Mouse (Mus musculus) central nervous system, embryonic 14 days (tissue): ENCODE measurements around the gene Pja2. TPM values are rescaled to one million over a fixed set of nuclear protein-coding genes. Genes with fewer than 3 reads are reported as not detected.

ENCODE experiments used
- polyA plus RNA-seq: library from polyadenylated mRNA; depleted of rRNA; stranded (reverse); fragments of >200 nt; gene quantifications from 2 replicates; pipeline ENCODE4 v1.2.3, GENCODE M21; 2012; rRNA removed

Pja2 gene
- polyA plus RNA-seq, result 76.7 and 80.2 TPM in 2 replicates

DNA sequence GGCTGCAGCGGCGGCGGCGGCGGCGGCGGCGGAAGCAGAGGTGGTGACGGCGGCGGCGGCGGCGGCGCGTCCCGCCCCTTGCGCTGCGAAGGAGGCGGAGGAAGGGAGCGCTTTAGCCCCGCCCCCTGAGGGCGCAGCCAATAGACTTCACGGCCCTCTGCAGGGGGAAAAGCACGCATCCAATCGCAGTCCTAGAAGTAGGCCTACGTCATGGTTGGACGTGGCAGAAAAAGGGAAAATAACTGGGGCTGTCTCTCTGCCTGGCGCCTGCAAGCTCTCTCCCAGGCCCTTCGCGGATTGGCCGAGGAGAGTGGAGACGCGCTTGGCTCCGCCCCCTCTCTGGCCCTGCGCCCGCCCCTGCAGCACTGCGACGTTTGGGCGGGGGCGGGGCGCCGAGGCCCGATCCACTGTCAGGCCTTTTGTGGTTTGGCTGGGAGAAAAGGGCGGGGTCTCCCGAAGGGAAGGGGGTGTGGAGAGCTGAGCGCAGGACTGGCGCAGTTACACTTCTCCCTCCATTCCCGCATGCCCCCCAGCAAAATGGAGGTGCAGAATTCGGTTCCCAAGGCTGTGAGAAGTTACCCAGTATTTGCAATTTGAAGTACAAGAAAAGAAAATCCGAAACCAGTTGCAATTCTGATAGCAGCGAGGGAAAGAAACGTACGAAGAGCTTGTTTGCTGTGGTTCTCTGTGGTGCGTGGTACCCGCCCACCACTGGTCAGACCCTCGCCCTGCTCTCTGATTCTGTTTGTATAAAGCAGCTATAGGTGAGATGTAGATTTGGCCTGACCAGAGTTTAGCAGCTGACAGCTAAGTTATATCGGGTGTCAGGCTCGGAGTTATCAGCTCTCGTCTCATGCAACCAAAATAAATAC lies at the start of gene Pja2:
Pja2 (minus strand) TSS at position 19 of the 872 bp plus-strand sequence.

